Comparison of ENCODE assay signal across 9 mouse cellular contexts in the genomic region with DNA sequence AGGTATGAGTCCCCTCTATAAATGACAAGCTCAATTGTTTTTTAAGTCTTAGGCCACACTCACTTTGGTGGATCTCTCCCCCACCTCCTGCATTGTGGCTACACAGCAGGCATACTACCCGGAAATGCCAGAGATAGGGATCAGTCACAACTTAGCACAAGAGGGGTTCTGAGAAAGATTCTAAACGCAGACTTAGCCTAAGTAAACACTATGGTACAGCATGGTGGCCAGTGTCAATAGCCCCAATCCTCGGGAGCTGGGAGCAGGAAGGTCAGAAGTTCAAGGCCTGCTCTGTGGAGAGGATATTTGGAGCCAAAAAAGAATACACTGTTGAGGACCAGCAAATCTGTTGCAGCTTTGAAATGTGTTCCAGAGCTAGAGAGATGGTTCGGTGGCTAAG. TPM values are rescaled to one million over a fixed set of nuclear protein-coding genes. Genes with fewer than 3 reads are reported as not detected.
A peak's percentile ranks its signal among the peaks of the same experiment; 100 is the strongest.
DNase-seq lines count a peak whose midpoint lies in the region; ATAC-seq and TF ChIP-seq lines count a peak whose summit lies in the region.
"Had no signal": no experiment of that assay in that cellular context is flagged by ENCODE, and none has a peak within 500 bp of the region (broad histone marks: within the 10 kb centered on the region; RNA-seq: fewer than 3 reads in every experiment).

No protein-coding gene starts in this region.

- no peak for TF ChIP-seq CTCF in bone marrow, adult 2 months (IDR thresholded peaks at IDR 0.05; ENCODE audit: control insufficient read depth, insufficient read depth, low read length)

- H3K27me3 ChIP-seq in kidney, embryonic 14.5 days (ENCODE audit: control insufficient read depth, insufficient read depth, low read length), result no peaks in the 10 kb centered on the region
- no peaks in the 10 kb centered on the region for H3K27me3 ChIP-seq in hindbrain, embryonic 13.5 days
- no peaks in the 10 kb centered on the region for H3K27me3 ChIP-seq in midbrain, embryonic 14.5 days (ENCODE audit: control insufficient read depth, insufficient read depth, low read length)

- no peak for ATAC-seq in kidney, embryonic 14.5 days (ENCODE audit: low FRiP score, low TSS enrichment)
- ATAC-seq in hindbrain, embryonic 13.5 days (ENCODE audit: low FRiP score), result no peak
- no peak for ATAC-seq in midbrain, embryonic 14.5 days (ENCODE audit: low FRiP score, low TSS enrichment)
- ATAC-seq: inflammation-experienced regulatory T-cells, adult 6 months had no signal

- no peaks in the 10 kb centered on the region for H3K9me3 ChIP-seq in kidney, embryonic 14.5 days (ENCODE audit: control insufficient read depth, low read length)
- 0 out of 2 replicates have a peak, but pooled peaks cover under 1% of the 10 kb centered on the region for H3K9me3 ChIP-seq in hindbrain, embryonic 13.5 days
- no peaks in the 10 kb centered on the region for H3K9me3 ChIP-seq in midbrain, embryonic 14.5 days (ENCODE audit: control insufficient read depth, low read length)

- TF ChIP-seq POLR2A in bone marrow, adult 2 months (IDR thresholded peaks at IDR 0.05; ENCODE audit: borderline replicate concordance, control insufficient read depth, low read depth, low read length), result no peak

- WGBS in kidney, embryonic 14.5 days, result 42% methylated on average over 4 of the region's 4 CpGs
- 32% methylated on average over 4 of the region's 4 CpGs for WGBS in bone marrow, adult 2 months
- WGBS in hindbrain, embryonic 13.5 days, result 64% methylated on average over 4 of the region's 4 CpGs
- 65% methylated on average over 4 of the region's 4 CpGs for WGBS in midbrain, embryonic 14.5 days

- no peak overlapping the region for H3K27ac ChIP-seq in kidney, embryonic 14.5 days (ENCODE audit: low read depth, low read length)
- no peak overlapping the region for H3K27ac ChIP-seq in bone marrow, adult 2 months (ENCODE audit: control insufficient read depth, insufficient read depth, low read depth, low read length, poor library complexity)
- no peak overlapping the region for H3K27ac ChIP-seq in hindbrain, embryonic 13.5 days
- H3K27ac ChIP-seq in midbrain, embryonic 14.5 days (replicated peaks; ENCODE audit: low read depth, low read length), result no peak overlapping the region

- H3K4me1 ChIP-seq in kidney, embryonic 14.5 days (ENCODE audit: control insufficient read depth, insufficient read depth, low read length), result peaks cover 19% of the 10 kb centered on the region
- H3K4me1 ChIP-seq in bone marrow, adult 2 months (ENCODE audit: control insufficient read depth, insufficient read depth, low read length), result peaks cover 2% of the 10 kb centered on the region; the same call in 1 of the 2 replicates
- peaks cover 52% of the 10 kb centered on the region for H3K4me1 ChIP-seq in hindbrain, embryonic 13.5 days (replicated peaks)
- H3K4me1 ChIP-seq in midbrain, embryonic 14.5 days (ENCODE audit: control insufficient read depth, insufficient read depth, low read length), result peaks cover 20% of the 10 kb centered on the region

- peaks cover 16% of the 10 kb centered on the region; the same call in 1 of the 2 replicates for H3K36me3 ChIP-seq in kidney, embryonic 14.5 days (ENCODE audit: control insufficient read depth, insufficient read depth, low read length)
- H3K36me3 ChIP-seq in hindbrain, embryonic 13.5 days, result peaks cover 9% of the 10 kb centered on the region
- H3K36me3 ChIP-seq in midbrain, embryonic 14.5 days (ENCODE audit: control insufficient read depth, insufficient read depth, low read length), result peaks cover 10% of the 10 kb centered on the region; the same call in 1 of the 2 replicates

- peak overlapping the region; percentile 89 for H3K4me3 ChIP-seq in kidney, embryonic 14.5 days (ENCODE audit: low read length)
- H3K4me3 ChIP-seq in bone marrow, adult 2 months (replicated peaks; ENCODE audit: control insufficient read depth, low read depth, low read length), result peak overlapping the region; percentile 19
- peak overlapping the region; percentile 90 for H3K4me3 ChIP-seq in hindbrain, embryonic 13.5 days
- peak overlapping the region; percentile 88 for H3K4me3 ChIP-seq in midbrain, embryonic 14.5 days (replicated peaks; ENCODE audit: low read depth, low read length)

- no peak for DNase-seq in kidney, adult 9 months
- no peak for DNase-seq in midbrain, embryonic 14.5 days
- DNase-seq in layer of hippocampus, adult 11-12 months (ENCODE audit: low spot score), result no peak
- DNase-seq in embryo, embryonic 9.5 days (ENCODE audit: extremely low spot score), result no peak
- no peak for DNase-seq in kidney, postnatal 25 days

- H3K4me2 ChIP-seq in kidney, embryonic 14.5 days (replicated peaks; ENCODE audit: low read depth, low read length), result peak overlapping the region; percentile 70
- peak overlapping the region; percentile 97 for H3K4me2 ChIP-seq in hindbrain, embryonic 13.5 days
- peak overlapping the region; percentile 96 for H3K4me2 ChIP-seq in midbrain, embryonic 14.5 days (ENCODE audit: low read length)

- peak overlapping the region; percentile 91; the same call in 1 of the 2 replicates for H3K9ac ChIP-seq in kidney, embryonic 14.5 days (ENCODE audit: low read depth, low read length)
- H3K9ac ChIP-seq in hindbrain, embryonic 13.5 days, result peak overlapping the region; percentile 95
- peak overlapping the region; percentile 88; the same call in 1 of the 2 replicates for H3K9ac ChIP-seq in midbrain, embryonic 14.5 days (replicated peaks; ENCODE audit: low read length)

RNA-seq across cellular contexts. Expression of gene Retreg3, which starts 1.6 kb away (rescaled TPM):
- polyA plus RNA-seq in kidney, embryonic 14.5 days (2014; fragmentation: Nextera tagmentation; extraction: Ambion mirVana), result 10.5 and 14.0 TPM in 2 replicates
- polyA plus RNA-seq in bone marrow, adult 2 months (2011; ENCODE audit: insufficient read depth, insufficient read length, low replicate concordance, missing spikeins), result 34.4 and 49.4 TPM in 2 replicates
- polyA plus RNA-seq in hindbrain, embryonic 13.5 days (2015; fragmentation: Nextera tagmentation; extraction: Ambion mirVana), result 25.1 and 27.7 TPM in 2 replicates
- 13.1 and 26.0 TPM in 2 replicates for polyA plus RNA-seq in midbrain, embryonic 14.5 days (2014; fragmentation: Nextera tagmentation; extraction: Ambion mirVana)

RNA-seq across cellular contexts. Expression of gene Tubg1, which starts 1.6 kb away (rescaled TPM):
- polyA plus RNA-seq in kidney, embryonic 14.5 days (2014; fragmentation: Nextera tagmentation; extraction: Ambion mirVana), result 81.9 and 95.4 TPM in 2 replicates
- polyA plus RNA-seq in bone marrow, adult 2 months (2011; ENCODE audit: insufficient read depth, insufficient read length, low replicate concordance, missing spikeins), result 12.3 and 16.4 TPM in 2 replicates
- polyA plus RNA-seq in hindbrain, embryonic 13.5 days (2015; fragmentation: Nextera tagmentation; extraction: Ambion mirVana), result 79.6 and 84.0 TPM in 2 replicates
- 73.3 and 75.5 TPM in 2 replicates for polyA plus RNA-seq in midbrain, embryonic 14.5 days (2014; fragmentation: Nextera tagmentation; extraction: Ambion mirVana)

RNA-seq across cellular contexts. Expression of gene Psmc3ip, which starts 22.9 kb away (rescaled TPM):
- 52.0 and 61.8 TPM in 2 replicates for polyA plus RNA-seq in kidney, embryonic 14.5 days (2014; fragmentation: Nextera tagmentation; extraction: Ambion mirVana)
- 12.6 and 14.3 TPM in 2 replicates for polyA plus RNA-seq in bone marrow, adult 2 months (2011; ENCODE audit: insufficient read depth, insufficient read length, low replicate concordance, missing spikeins)
- polyA plus RNA-seq in hindbrain, embryonic 13.5 days (2015; fragmentation: Nextera tagmentation; extraction: Ambion mirVana), result 23.4 and 26.3 TPM in 2 replicates
- 19.2 and 19.6 TPM in 2 replicates for polyA plus RNA-seq in midbrain, embryonic 14.5 days (2014; fragmentation: Nextera tagmentation; extraction: Ambion mirVana)

RNA-seq across cellular contexts. Expression of gene Mlx, which starts 31.0 kb away (rescaled TPM):
- polyA plus RNA-seq in kidney, embryonic 14.5 days (2014; fragmentation: Nextera tagmentation; extraction: Ambion mirVana), result 39.7 and 48.7 TPM in 2 replicates
- 15.3 and 23.6 TPM in 2 replicates for polyA plus RNA-seq in bone marrow, adult 2 months (2011; ENCODE audit: insufficient read depth, insufficient read length, low replicate concordance, missing spikeins)
- 88.1 and 91.0 TPM in 2 replicates for polyA plus RNA-seq in hindbrain, embryonic 13.5 days (2015; fragmentation: Nextera tagmentation; extraction: Ambion mirVana)
- 92.9 and 100 TPM in 2 replicates for polyA plus RNA-seq in midbrain, embryonic 14.5 days (2014; fragmentation: Nextera tagmentation; extraction: Ambion mirVana)

RNA-seq across cellular contexts. Expression of gene Coasy, which starts 35.7 kb away (rescaled TPM):
- 42.0 and 44.9 TPM in 2 replicates for polyA plus RNA-seq in kidney, embryonic 14.5 days (2014; fragmentation: Nextera tagmentation; extraction: Ambion mirVana)
- polyA plus RNA-seq in bone marrow, adult 2 months (2011; ENCODE audit: insufficient read depth, insufficient read length, low replicate concordance, missing spikeins), result 11.2 and 25.5 TPM in 2 replicates
- 41.9 and 44.1 TPM in 2 replicates for polyA plus RNA-seq in hindbrain, embryonic 13.5 days (2015; fragmentation: Nextera tagmentation; extraction: Ambion mirVana)
- 43.6 and 44.4 TPM in 2 replicates for polyA plus RNA-seq in midbrain, embryonic 14.5 days (2014; fragmentation: Nextera tagmentation; extraction: Ambion mirVana)

Comparison
In these comparisons a context has a peak if more than half of its experiments do, and no peak if none do; other contexts are left out.
1. H3K4me3 ChIP-seq: peak in every context shown above with its lines; median percentile 90 in hindbrain, embryonic 13.5 days; 89 in kidney, embryonic 14.5 days; 88 in midbrain, embryonic 14.5 days; 19 in bone marrow, adult 2 months.